Mouse (Mus musculus) heart, embryonic 15.5 days (tissue): ENCODE data around the gene Zfp512b. TPM values are rescaled to one million over a fixed set of nuclear protein-coding genes. Genes with fewer than 3 reads are reported as not detected.

Experiments used
- ATAC-seq: fragments of 200-750 bp; cut with Nextera tagmentation; replicated peaks from 2 replicates; pipeline ENCODE4 v1.8.0; 2017; ENCODE audit warnings: low read depth, moderate TSS enrichment; ENCODE audit not compliant: insufficient number of reproducible peaks, insufficient read depth, low FRiP score
- H3K27ac ChIP-seq: fragments of 300-500 bp; sonication (generic); 2 replicates; pipeline ENCODE4 v1.5.1; 2015; ENCODE audit warnings: mild to moderate bottlenecking, inconsistent platforms
- H3K27me3 ChIP-seq: fragments of 300-500 bp; sonication (generic); 2 replicates; pipeline ENCODE4 v1.6.1; 2015; ENCODE audit warnings: inconsistent platforms
- H3K36me3 ChIP-seq: fragments of 300-500 bp; sonication (generic); 2 replicates; pipeline ENCODE4 v1.6.1; 2015; ENCODE audit warnings: mild to moderate bottlenecking, inconsistent platforms
- H3K4me1 ChIP-seq: fragments of 300-500 bp; sonication (generic); replicated peaks from 2 replicates; pipeline ENCODE4 v1.6.1; 2015; ENCODE audit warnings: inconsistent platforms
- H3K4me2 ChIP-seq: fragments of 300-500 bp; sonication (generic); 2 replicates; pipeline ENCODE4 v1.6.1; 2015; ENCODE audit warnings: inconsistent platforms, mild to moderate bottlenecking, moderate library complexity
- H3K4me3 ChIP-seq: fragments of 300-500 bp; sonication (generic); 2 replicates; pipeline ENCODE4 v1.5.1; 2015; ENCODE audit warnings: mild to moderate bottlenecking, inconsistent platforms
- H3K9ac ChIP-seq: fragments of 300-500 bp; sonication (generic); 2 replicates; pipeline ENCODE4 v1.6.1; 2015; ENCODE audit warnings: mild to moderate bottlenecking, inconsistent platforms
- H3K9me3 ChIP-seq: fragments of 300-500 bp; sonication (generic); replicated peaks from 2 replicates; pipeline ENCODE4 v1.6.1; 2016; ENCODE audit warnings: inconsistent platforms
- WGBS: fragments of 180-500 bp; shearing (Covaris S2); methylation state at CpG from one replicate; pipeline ENCODE4 v1.1.7; 2015; ENCODE audit warnings: mixed read lengths; 5-methylcytosine and 5-hydroxymethylcytosine counted together
- polyA plus RNA-seq: library from polyadenylated mRNA; unstranded; fragments of >200 nt; fragmentation: Nextera tagmentation; extraction: Ambion mirVana; gene quantifications from 2 replicates; pipeline ENCODE4 v1.2.1, GENCODE M21; 2015

Zfp512b gene
- polyA plus RNA-seq, 1 experiment from 2014 or later: 23.1 TPM

- 57% methylated on average over 6 of the region's 6 CpGs for WGBS
- Histone ChIP-seq H3K9me3 (no peaks in the 10 kb centered on the region), H3K4me2 (no peak overlapping the region), H3K36me3 (peaks cover 11% of the 10 kb centered on the region), H3K4me1 (peaks cover 5% of the 10 kb centered on the region), H3K27me3 (no peaks in the 10 kb centered on the region), H3K27ac (no peak overlapping the region), H3K4me3 (no peak overlapping the region), H3K9ac (no peak overlapping the region)
- ATAC-seq: no peak
These were observed 21.5 kb downstream of the Zfp512b start for GRCm38 (mm10) chr2:181570921-181571595.

- H3K4me3 ChIP-seq: no peak overlapping the region
- H3K9me3 ChIP-seq: no peaks in the 10 kb centered on the region
- H3K27me3 ChIP-seq: no peaks in the 10 kb centered on the region
- peaks cover 5% of the 10 kb centered on the region for H3K4me1 ChIP-seq
- no peak overlapping the region for H3K9ac ChIP-seq
- 80% methylated on average over 8 of the region's 8 CpGs for WGBS
- peaks cover 11% of the 10 kb centered on the region for H3K36me3 ChIP-seq
- no peak overlapping the region for H3K27ac ChIP-seq
- no peak for ATAC-seq
- no peak overlapping the region for H3K4me2 ChIP-seq
These were observed 22.2 kb downstream of the Zfp512b start for GRCm38 (mm10) chr2:181570375-181570774.

GRCm38 (mm10) chr2:181569856-181570255, 22.7 kb downstream of the Zfp512b start:
- H3K27ac ChIP-seq: no peak overlapping the region
- H3K27me3 ChIP-seq: no peaks in the 10 kb centered on the region
- no peak overlapping the region for H3K4me3 ChIP-seq
- peaks cover 11% of the 10 kb centered on the region for H3K36me3 ChIP-seq
- 90% methylated on average over 10 of the region's 10 CpGs for whole genome bisulfite sequencing
- H3K9ac ChIP-seq: no peak overlapping the region
- no peak overlapping the region for H3K4me2 ChIP-seq
- no peak for ATAC-seq
- H3K9me3 ChIP-seq: no peaks in the 10 kb centered on the region
- peaks cover 5% of the 10 kb centered on the region for H3K4me1 ChIP-seq

- Histone ChIP-seq H3K27me3 (no peaks in the 10 kb centered on the region), H3K4me1 (peaks cover 5% of the 10 kb centered on the region), H3K4me3 (no peak overlapping the region), H3K27ac (no peak overlapping the region), H3K9me3 (no peaks in the 10 kb centered on the region), H3K9ac (no peak overlapping the region), H3K36me3 (peaks cover 5% of the 10 kb centered on the region), H3K4me2 (no peak overlapping the region)
- 59% methylated on average over 7 of the region's 7 CpGs for WGBS
- no peak for ATAC-seq
These were observed 24.2 kb downstream of the Zfp512b start for GRCm38 (mm10) chr2:181568272-181569008.

- H3K4me3 ChIP-seq: no peak overlapping the region
- ATAC-seq: no peak
- 80% methylated on average over 3 of the region's 3 CpGs for WGBS
These were observed 25.3 kb downstream of the Zfp512b start for GRCm38 (mm10) chr2:181567338-181567737.

GRCm38 (mm10) chr2:181553772-181554171, 38.8 kb downstream of the Zfp512b start:
- Histone ChIP-seq H3K9me3 (no peaks in the 10 kb centered on the region), H3K27me3 (no peaks in the 10 kb centered on the region), H3K4me3 (no peak overlapping the region), H3K4me2 (no peak overlapping the region), H3K36me3 (peaks cover 43% of the 10 kb centered on the region), H3K27ac (no peak overlapping the region), H3K4me1 (no peaks in the 10 kb centered on the region), H3K9ac (no peak overlapping the region)
- no peak for ATAC-seq

More at GRCm38 (mm10) chr2:181567338-181567737, 25.3 kb downstream of the Zfp512b start:
- H3K27me3 ChIP-seq: no peaks in the 10 kb centered on the region
- H3K4me1 ChIP-seq: peaks cover 5% of the 10 kb centered on the region
- H3K4me2 ChIP-seq: no peak overlapping the region
- no peak overlapping the region for H3K27ac ChIP-seq
- no peaks in the 10 kb centered on the region for H3K9me3 ChIP-seq
- H3K36me3 ChIP-seq: no peaks in the 10 kb centered on the region
- H3K9ac ChIP-seq: no peak overlapping the region

- Histone ChIP-seq H3K4me1 (no peaks in the 10 kb centered on the region), H3K27me3 (no peaks in the 10 kb centered on the region), H3K9me3 (no peaks in the 10 kb centered on the region), H3K4me3 (no peak overlapping the region), H3K4me2 (no peak overlapping the region), H3K9ac (no peak overlapping the region), H3K36me3 (peaks cover 68% of the 10 kb centered on the region), H3K27ac (no peak overlapping the region)
- WGBS: 89% methylated on average over 2 of the region's 2 CpGs
- ATAC-seq: no peak
These were observed 42.4 kb downstream of the Zfp512b start for GRCm38 (mm10) chr2:181550233-181550632.

- H3K4me1 ChIP-seq: no peaks in the 10 kb centered on the region
- H3K9me3 ChIP-seq: no peaks in the 10 kb centered on the region
- no peak overlapping the region for H3K4me2 ChIP-seq
- no peak overlapping the region for H3K9ac ChIP-seq
- H3K27ac ChIP-seq: no peak overlapping the region
- no peak overlapping the region for H3K4me3 ChIP-seq
- H3K36me3 ChIP-seq: peaks cover 68% of the 10 kb centered on the region
- 55% methylated on average over 5 of the region's 5 CpGs for WGBS
- ATAC-seq: no peak
- H3K27me3 ChIP-seq: no peaks in the 10 kb centered on the region
These were observed 43.9 kb downstream of the Zfp512b start for GRCm38 (mm10) chr2:181548682-181549081.

GRCm38 (mm10) chr2:181548227-181548626, 44.4 kb downstream of the Zfp512b start:
- no peak for ATAC-seq
- WGBS: 75% methylated on average over 1 of the region's 1 CpGs
- peaks cover 68% of the 10 kb centered on the region for H3K36me3 ChIP-seq

GRCm38 (mm10) chr2:181546142-181546541, 46.5 kb downstream of the Zfp512b start:
- Histone ChIP-seq H3K9me3 (no peaks in the 10 kb centered on the region), H3K4me1 (no peaks in the 10 kb centered on the region), H3K9ac (no peak overlapping the region), H3K4me3 (no peak overlapping the region), H3K4me2 (no peak overlapping the region), H3K36me3 (peaks cover 48% of the 10 kb centered on the region), H3K27ac (no peak overlapping the region), H3K27me3 (no peaks in the 10 kb centered on the region)
- ATAC-seq: no peak
- 88% methylated on average over 7 of the region's 7 CpGs for WGBS

More at GRCm38 (mm10) chr2:181548227-181548626, 44.4 kb downstream of the Zfp512b start:
- Histone ChIP-seq H3K4me2 (no peak overlapping the region), H3K4me1 (no peaks in the 10 kb centered on the region), H3K27me3 (no peaks in the 10 kb centered on the region), H3K9me3 (no peaks in the 10 kb centered on the region), H3K4me3 (no peak overlapping the region), H3K9ac (no peak overlapping the region), H3K27ac (no peak overlapping the region)

- WGBS: 85% methylated on average over 6 of the region's 6 CpGs
- Histone ChIP-seq H3K27ac (no peak overlapping the region), H3K27me3 (no peaks in the 10 kb centered on the region), H3K4me3 (no peak overlapping the region), H3K4me1 (peaks cover 11% of the 10 kb centered on the region), H3K9me3 (no peaks in the 10 kb centered on the region), H3K36me3 (peaks cover 9% of the 10 kb centered on the region), H3K4me2 (no peak overlapping the region), H3K9ac (no peak overlapping the region)
- no peak for ATAC-seq
These were observed 50.7 kb downstream of the Zfp512b start for GRCm38 (mm10) chr2:181541761-181542380.
